Mouse (Mus musculus): ENCODE results near the gene Tmod4. TPM values are rescaled to one million over a fixed set of nuclear protein-coding genes. Genes with fewer than 3 reads are reported as not detected.

The Tmod4 gene
- polyA plus RNA-seq, 1 experiment from 2014 or later, result 0.96 TPM

GRCm38 (mm10) chr3:95162345-95162628 is 38.0 kb downstream of the Tmod4 start:
- no peak for ATAC-seq (ENCODE audit: low read depth)
- WGBS, result 30% methylated on average over 2 of the region's 2 CpGs

GRCm38 (mm10) chr3:95163419-95164255 is 39.4 kb downstream of the Tmod4 start:
- Histone ChIP-seq H3K4me1 (replicated peaks) (peaks cover 46% of the 10 kb centered on the region), H3K4me2 (peak overlapping the region; percentile 84), H3K9me3 (no peaks in the 10 kb centered on the region), H3K27ac (replicated peaks) (peak overlapping the region; percentile 18; the same call in 1 of the 2 replicates), H3K9ac (peak overlapping the region; percentile 97), H3K4me3 (peak overlapping the region; percentile 91), H3K27me3 (peaks cover 19% of the 10 kb centered on the region), H3K36me3 (peaks cover 53% of the 10 kb centered on the region)
- 57% methylated on average over 11 of the region's 11 CpGs for WGBS
- ATAC-seq (ENCODE audit: low read depth), result no peak

More at GRCm38 (mm10) chr3:95162345-95162628, 38.0 kb downstream of the Tmod4 start:
- Histone ChIP-seq H3K9me3 (no peaks in the 10 kb centered on the region), H3K36me3 (peaks cover 40% of the 10 kb centered on the region), H3K9ac (peak overlapping the region; percentile 97), H3K4me1 (replicated peaks) (peaks cover 46% of the 10 kb centered on the region), H3K4me2 (peak overlapping the region; percentile 84), H3K27me3 (0 out of 2 replicates have a peak, but pooled peaks cover 6% of the 10 kb centered on the region), H3K4me3 (peak overlapping the region; percentile 91), H3K27ac (replicated peaks) (peak overlapping the region; percentile 89)

GRCm38 (mm10) chr3:95164256-95164550 is 39.9 kb downstream of the Tmod4 start:
- H3K9ac ChIP-seq, result peak overlapping the region; percentile 97; the same call in 1 of the 2 replicates
- peak overlapping the region; percentile 84 for H3K4me2 ChIP-seq

GRCm38 (mm10) chr3:95164840-95165239 is 40.6 kb downstream of the Tmod4 start:
- H3K36me3 ChIP-seq, result peaks cover 65% of the 10 kb centered on the region
- H3K4me3 ChIP-seq, result no peak overlapping the region
- H3K4me1 ChIP-seq (replicated peaks), result peaks cover 38% of the 10 kb centered on the region
- 87% methylated on average over 5 of the region's 5 CpGs for WGBS
- ATAC-seq (ENCODE audit: low read depth), result no peak
- peaks cover 32% of the 10 kb centered on the region for H3K27me3 ChIP-seq
- no peak overlapping the region for H3K9ac ChIP-seq
- no peak overlapping the region for H3K4me2 ChIP-seq
- no peak overlapping the region for H3K27ac ChIP-seq (replicated peaks)
- H3K9me3 ChIP-seq, result no peaks in the 10 kb centered on the region

More at GRCm38 (mm10) chr3:95164256-95164550, 39.9 kb downstream of the Tmod4 start:
- Histone ChIP-seq H3K9me3 (no peaks in the 10 kb centered on the region), H3K27me3 (peaks cover 25% of the 10 kb centered on the region), H3K4me1 (replicated peaks) (peaks cover 45% of the 10 kb centered on the region), H3K36me3 (peaks cover 59% of the 10 kb centered on the region), H3K27ac (replicated peaks) (no peak overlapping the region), H3K4me3 (peak overlapping the region; percentile 91; the same call in 1 of the 2 replicates)
- 61% methylated on average over 4 of the region's 5 CpGs for WGBS
- ATAC-seq (ENCODE audit: low read depth), result no peak

DNA sequence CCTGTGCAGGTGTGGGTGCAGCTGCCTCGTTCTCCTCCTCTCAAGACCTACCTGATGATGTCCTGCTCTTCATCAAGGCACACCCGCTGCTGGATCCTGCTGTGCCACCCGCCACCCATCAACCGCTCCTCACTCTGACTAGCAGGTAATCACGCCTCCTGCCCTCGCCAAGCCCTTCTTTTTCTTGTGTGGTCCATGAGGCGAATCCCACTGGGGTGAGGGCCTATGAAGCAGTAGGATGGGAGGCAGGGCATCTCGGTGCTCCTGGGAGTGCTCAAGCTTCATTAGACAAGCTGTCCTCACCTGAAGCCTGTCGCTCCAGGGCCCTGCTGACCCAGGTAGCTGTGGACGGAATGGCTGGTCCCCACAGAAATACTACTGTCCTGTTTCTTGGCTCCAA is 45.7 kb downstream of the Tmod4 start:
- H3K27me3 ChIP-seq, result peaks cover 64% of the 10 kb centered on the region
- ATAC-seq (ENCODE audit: low read depth), result no peak

GRCm38 (mm10) chr3:95171105-95171504 is 46.8 kb downstream of the Tmod4 start:
- 81% methylated on average over 6 of the region's 6 CpGs for WGBS
- Histone ChIP-seq H3K27me3 (peaks cover 64% of the 10 kb centered on the region), H3K4me2 (no peak overlapping the region), H3K27ac (replicated peaks) (no peak overlapping the region), H3K4me3 (no peak overlapping the region), H3K4me1 (replicated peaks) (peaks cover 18% of the 10 kb centered on the region), H3K36me3 (peaks cover 81% of the 10 kb centered on the region), H3K9me3 (no peaks in the 10 kb centered on the region), H3K9ac (no peak overlapping the region)
- ATAC-seq (ENCODE audit: low read depth), result no peak

More for the DNA sequence above, 45.7 kb downstream of the Tmod4 start:
- no peaks in the 10 kb centered on the region for H3K9me3 ChIP-seq
- H3K36me3 ChIP-seq, result peaks cover 92% of the 10 kb centered on the region
- H3K27ac ChIP-seq (replicated peaks), result no peak overlapping the region
- H3K4me2 ChIP-seq, result no peak overlapping the region
- H3K9ac ChIP-seq, result no peak overlapping the region
- no peak overlapping the region for H3K4me3 ChIP-seq
- WGBS, result 90% methylated on average over 10 of the region's 10 CpGs
- peaks cover 21% of the 10 kb centered on the region for H3K4me1 ChIP-seq (replicated peaks)

DNA sequence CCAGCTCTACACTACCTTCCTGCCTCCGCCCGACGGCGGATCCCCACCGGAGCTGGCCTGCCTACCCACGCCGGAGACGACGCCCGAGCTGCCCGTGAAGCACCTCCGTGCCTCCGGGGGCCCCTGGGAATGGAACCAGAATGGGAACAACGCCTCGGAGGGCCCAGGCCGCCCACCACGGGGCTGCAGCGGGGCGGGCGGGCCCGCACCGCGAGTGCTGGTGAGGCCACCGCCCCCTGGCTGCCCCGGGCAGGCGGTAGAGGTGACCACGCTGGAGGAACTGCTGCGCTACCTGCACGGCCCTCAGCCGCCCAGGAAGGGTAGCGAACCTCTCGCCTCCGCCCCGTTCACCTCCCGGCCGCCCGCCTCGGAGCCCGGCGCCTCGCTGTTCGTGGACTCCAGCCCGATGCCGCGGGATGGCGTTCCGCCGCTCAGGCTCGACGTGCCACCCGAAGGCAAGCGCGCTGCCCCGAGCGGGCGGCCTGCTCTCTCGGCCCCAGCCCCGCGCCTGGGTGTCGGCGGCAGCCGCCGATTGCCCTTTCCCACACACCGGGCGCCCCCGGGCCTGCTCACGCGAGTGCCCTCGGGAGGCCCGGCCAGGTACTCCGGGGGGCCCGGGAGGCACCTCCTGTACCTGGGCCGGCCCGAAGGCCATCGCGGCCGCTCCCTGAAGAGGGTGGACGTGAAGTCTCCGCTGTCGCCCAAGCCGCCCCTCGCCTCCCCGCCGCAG is 48.4 kb downstream of the Tmod4 start:
- peaks cover 18% of the 10 kb centered on the region for H3K4me1 ChIP-seq (replicated peaks)
- no peak overlapping the region for H3K27ac ChIP-seq (replicated peaks)
- peak overlapping the region; percentile 38; the same call in 1 of the 2 replicates for H3K9ac ChIP-seq
- peaks cover 65% of the 10 kb centered on the region for H3K36me3 ChIP-seq
- peak overlapping the region; percentile 45; the same call in 1 of the 2 replicates for H3K4me2 ChIP-seq
- WGBS, result 18% methylated on average over 81 of the region's 84 CpGs
- no peaks in the 10 kb centered on the region for H3K9me3 ChIP-seq
- peaks cover 54% of the 10 kb centered on the region for H3K27me3 ChIP-seq
- ATAC-seq (ENCODE audit: low read depth), result 0 out of 2 replicates have a peak, but pooled peaks have one; percentile 6
- H3K4me3 ChIP-seq, result peak overlapping the region; percentile 20; the same call in 1 of the 2 replicates

GRCm38 (mm10) chr3:95173256-95173949 is 49.1 kb downstream of the Tmod4 start:
- Histone ChIP-seq H3K9me3 (no peaks in the 10 kb centered on the region), H3K27me3 (peaks cover 47% of the 10 kb centered on the region), H3K36me3 (peaks cover 58% of the 10 kb centered on the region), H3K4me1 (replicated peaks) (peaks cover 18% of the 10 kb centered on the region), H3K4me3 (peak overlapping the region; percentile 20), H3K4me2 (peak overlapping the region; percentile 45), H3K27ac (replicated peaks) (no peak overlapping the region), H3K9ac (0 out of 2 replicates have a peak overlapping the region, but pooled peaks have one; percentile 26)
- 6% methylated on average over 57 of the region's 58 CpGs for WGBS
- 0 out of 2 replicates have a peak, but pooled peaks have one; percentile 32 for ATAC-seq (ENCODE audit: low read depth)

GRCm38 (mm10) chr3:95174011-95174592 is 49.8 kb downstream of the Tmod4 start:
- ATAC-seq (ENCODE audit: low read depth), result peak; percentile 44; the same call in 1 of the 2 replicates
- no peak overlapping the region for H3K27ac ChIP-seq (replicated peaks)
- H3K4me1 ChIP-seq (replicated peaks), result peaks cover 18% of the 10 kb centered on the region
- H3K27me3 ChIP-seq, result peaks cover 40% of the 10 kb centered on the region
- WGBS, result 3% methylated on average over 16 of the region's 16 CpGs
- H3K36me3 ChIP-seq, result peaks cover 51% of the 10 kb centered on the region
- no peaks in the 10 kb centered on the region for H3K9me3 ChIP-seq
- 0 out of 2 replicates have a peak overlapping the region, but pooled peaks have one; percentile 38 for H3K9ac ChIP-seq
- peak overlapping the region; percentile 45 for H3K4me2 ChIP-seq
- 0 out of 2 replicates have a peak overlapping the region, but pooled peaks have one; percentile 20 for H3K4me3 ChIP-seq

- 53% methylated on average over 3 of the region's 3 CpGs for WGBS
- Histone ChIP-seq H3K4me3 (no peak overlapping the region), H3K27me3 (peaks cover 16% of the 10 kb centered on the region), H3K9ac (no peak overlapping the region), H3K9me3 (no peaks in the 10 kb centered on the region), H3K4me2 (no peak overlapping the region), H3K27ac (replicated peaks) (no peak overlapping the region), H3K36me3 (peaks cover 27% of the 10 kb centered on the region), H3K4me1 (replicated peaks) (peaks cover 18% of the 10 kb centered on the region)
- no peak for ATAC-seq (ENCODE audit: low read depth)
These were observed 52.2 kb downstream of the Tmod4 start for GRCm38 (mm10) chr3:95176500-95176899.

- peaks cover 16% of the 10 kb centered on the region for H3K36me3 ChIP-seq
- no peak overlapping the region for H3K9ac ChIP-seq
- 68% methylated on average over 6 of the region's 6 CpGs for WGBS
- H3K4me2 ChIP-seq, result no peak overlapping the region
- ATAC-seq (ENCODE audit: low read depth), result no peak
- no peak overlapping the region for H3K4me3 ChIP-seq
- H3K4me1 ChIP-seq (replicated peaks), result peaks cover 16% of the 10 kb centered on the region
- H3K27me3 ChIP-seq, result peaks cover 5% of the 10 kb centered on the region
- no peak overlapping the region for H3K27ac ChIP-seq (replicated peaks)
- H3K9me3 ChIP-seq, result no peaks in the 10 kb centered on the region
These were observed 53.3 kb downstream of the Tmod4 start for GRCm38 (mm10) chr3:95177583-95177982.
